Mouse (Mus musculus): ENCODE data around the gene Msi2.

The Msi2 gene

GRCm38 (mm10) chr11:88683026-88683770 is 35.1 kb downstream of the Msi2 start:
- DNase-seq (ENCODE audit: extremely low read depth, insufficient read length, low spot score), result no peak

- DNase-seq (ENCODE audit: extremely low read depth, insufficient read length, low spot score), result no peak
Observed at GRCm38 (mm10) chr11:88677350-88677749, 41.0 kb downstream of the Msi2 start.

DNA sequence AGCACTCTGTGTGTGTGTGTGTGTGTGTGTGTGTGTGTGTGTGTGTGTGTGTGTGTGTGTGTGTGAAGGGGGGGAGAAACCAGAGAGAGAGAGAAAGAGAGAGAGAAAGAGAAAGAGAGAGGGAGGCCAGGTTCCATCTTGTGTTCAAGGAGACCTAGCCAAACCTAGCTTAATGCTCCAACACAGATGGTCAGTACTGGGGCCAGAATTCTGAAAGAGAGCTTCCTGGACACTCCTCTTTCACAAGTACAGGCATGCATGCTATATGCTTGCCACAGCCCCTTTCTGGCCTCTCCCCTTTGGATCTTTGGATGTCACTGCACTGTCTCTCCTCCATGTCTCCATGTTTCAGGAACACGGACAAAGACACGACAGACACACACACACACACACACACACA is 41.7 kb downstream of the Msi2 start:
- no peak for DNase-seq (ENCODE audit: extremely low read depth, insufficient read length, low spot score)

DNA sequence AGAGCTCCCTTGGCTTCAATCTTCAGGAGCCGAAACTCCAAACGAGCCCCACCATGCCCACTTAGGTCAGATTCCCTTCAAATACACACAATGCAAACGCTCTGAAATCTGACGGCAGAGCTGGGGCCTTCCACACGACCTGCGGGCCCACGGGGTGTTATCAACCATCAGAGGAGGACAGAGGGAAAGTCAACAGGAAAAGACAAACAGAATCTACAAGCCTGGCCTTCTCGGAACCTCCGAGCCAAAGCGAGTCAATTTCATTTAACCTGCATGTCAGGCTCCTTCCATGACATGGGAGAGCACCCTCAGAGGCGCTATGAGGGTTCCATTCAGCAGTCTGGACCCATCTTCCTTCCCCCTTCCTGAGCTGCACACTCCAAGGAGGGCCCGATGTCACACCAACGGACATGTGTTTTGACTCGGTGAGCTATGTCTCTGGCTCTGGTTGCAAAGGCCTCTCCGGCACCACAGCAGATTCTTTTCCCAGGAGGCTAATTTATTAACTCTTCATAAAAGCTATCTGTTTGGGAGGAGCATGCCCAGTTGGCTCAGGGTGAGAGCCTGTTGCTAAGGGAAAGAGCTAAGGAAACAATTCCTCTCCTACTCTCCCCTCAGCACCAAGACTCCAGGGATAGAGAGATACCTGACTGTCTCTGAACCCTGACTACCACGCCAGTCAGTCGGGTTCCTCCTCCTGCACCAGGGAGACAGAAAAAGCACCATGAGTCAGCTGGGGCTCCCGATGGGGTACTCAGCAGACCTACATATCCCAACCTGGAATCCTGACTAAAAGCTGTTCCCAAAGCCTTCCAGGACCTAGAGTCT is 42.6 kb downstream of the Msi2 start:
- DNase-seq (ENCODE audit: extremely low read depth, insufficient read length, low spot score), result no peak

GRCm38 (mm10) chr11:88674075-88674474 is 44.2 kb downstream of the Msi2 start:
- DNase-seq (ENCODE audit: extremely low read depth, insufficient read length, low spot score), result no peak

DNA sequence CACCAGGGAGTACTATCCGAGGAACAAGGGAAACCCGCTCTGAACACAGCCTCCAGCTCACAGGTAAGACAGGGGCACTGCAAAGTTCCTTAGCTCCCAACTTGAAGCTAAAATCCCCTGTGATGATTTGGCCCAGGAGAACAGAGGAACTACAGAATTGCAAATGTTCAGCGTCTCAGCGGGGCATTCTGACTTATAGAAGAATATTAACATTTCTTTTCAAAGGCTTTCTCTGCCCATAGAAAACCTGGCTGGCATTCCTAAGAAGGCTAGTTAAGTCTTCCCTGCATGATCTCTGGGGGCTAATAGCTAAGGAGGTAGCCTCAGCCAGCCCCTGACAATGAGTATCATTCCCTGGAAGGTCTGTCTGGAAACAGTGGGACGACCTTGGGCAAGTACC is 47.4 kb downstream of the Msi2 start:
- DNase-seq (ENCODE audit: extremely low read depth, insufficient read length, low spot score), result no peak

DNA sequence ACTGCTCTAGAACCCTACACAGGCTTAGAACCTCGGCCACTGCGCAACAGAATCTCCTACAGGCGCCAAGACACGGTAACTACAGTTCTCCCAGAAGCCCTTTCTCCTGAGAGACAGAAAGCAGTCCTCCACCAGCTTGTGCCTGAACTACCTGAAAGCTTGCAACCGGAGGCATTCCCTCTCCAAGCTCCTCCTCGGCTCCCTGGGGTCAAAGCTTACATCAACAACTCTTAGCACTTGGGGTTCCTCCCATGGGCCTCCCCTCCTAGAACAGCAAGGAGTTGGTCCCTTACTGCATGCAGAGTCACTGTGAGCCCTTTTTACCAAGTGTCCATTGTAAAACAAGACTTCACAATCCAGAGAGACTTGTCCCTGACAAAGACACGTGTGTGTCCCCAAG is 49.2 kb downstream of the Msi2 start:
- no peak for DNase-seq (ENCODE audit: extremely low read depth, insufficient read length, low spot score)

- no peak for DNase-seq (ENCODE audit: extremely low read depth, insufficient read length, low spot score)
Observed at GRCm38 (mm10) chr11:88668345-88668744, 50.0 kb downstream of the Msi2 start.

GRCm38 (mm10) chr11:88665799-88666198 is 52.5 kb downstream of the Msi2 start:
- no peak for DNase-seq (ENCODE audit: extremely low read depth, insufficient read length, low spot score)

DNA sequence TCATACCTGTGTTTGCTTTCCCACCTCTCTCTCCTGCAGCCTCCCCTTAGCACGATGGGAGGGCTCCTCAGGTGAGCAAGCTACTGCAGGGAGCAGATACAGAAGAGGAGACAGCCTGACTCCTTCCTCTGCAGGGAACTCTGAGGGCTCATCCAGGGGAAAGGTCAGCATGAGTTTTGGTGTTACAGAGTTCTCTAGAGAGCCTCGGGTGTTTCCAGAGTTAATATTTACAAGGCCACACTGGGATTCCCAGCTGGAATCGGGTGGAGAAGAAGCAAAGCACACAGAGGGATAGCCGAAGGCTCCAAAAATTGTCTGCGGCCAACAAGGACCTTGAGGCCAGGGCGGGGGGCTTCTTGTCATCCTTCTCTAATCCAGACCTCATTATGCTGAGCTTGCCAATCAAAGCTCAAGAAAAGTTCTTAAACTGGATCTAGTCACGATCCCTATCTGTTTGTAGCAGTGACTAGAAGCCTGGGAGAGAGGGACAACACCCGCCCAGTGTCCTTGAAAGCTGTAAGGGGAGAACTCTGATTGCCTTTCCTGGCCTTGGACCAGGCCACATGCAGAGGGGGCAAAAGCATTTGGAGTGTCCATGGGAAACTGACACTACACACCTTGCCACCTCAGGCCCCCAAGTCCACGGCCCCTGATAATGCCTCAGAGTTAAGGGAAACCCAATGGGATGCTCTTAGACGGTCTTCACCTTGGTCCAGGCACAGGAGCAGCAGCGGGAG is 56.7 kb downstream of the Msi2 start:
- DNase-seq (ENCODE audit: extremely low read depth, insufficient read length, low spot score), result no peak

GRCm38 (mm10) chr11:88660404-88660803 is 57.9 kb downstream of the Msi2 start:
- DNase-seq (ENCODE audit: extremely low read depth, insufficient read length, low spot score), result no peak

GRCm38 (mm10) chr11:88658926-88659325 is 59.4 kb downstream of the Msi2 start:
- DNase-seq (ENCODE audit: extremely low read depth, insufficient read length, low spot score), result no peak

GRCm38 (mm10) chr11:88655786-88656185 is 62.5 kb downstream of the Msi2 start:
- no peak for DNase-seq (ENCODE audit: extremely low read depth, insufficient read length, low spot score)

DNA sequence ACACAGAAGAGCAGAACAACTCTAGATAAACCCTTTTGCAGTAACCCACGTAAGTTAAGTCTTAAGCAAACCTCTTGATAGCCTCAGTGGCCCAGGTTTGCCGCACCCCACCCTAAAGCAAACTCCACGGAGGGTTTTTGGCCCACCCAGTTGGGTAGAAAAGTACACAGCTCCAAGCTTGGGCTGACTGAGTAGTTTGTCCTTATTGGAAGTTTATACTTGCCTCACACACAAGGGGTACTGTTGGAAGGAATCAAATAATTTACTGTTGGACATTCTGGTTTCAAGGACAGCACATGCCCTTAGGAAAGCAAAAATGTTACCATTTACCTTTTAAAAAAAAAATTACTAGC is 63.1 kb downstream of the Msi2 start:
- no peak for DNase-seq (ENCODE audit: extremely low read depth, insufficient read length, low spot score)

DNA sequence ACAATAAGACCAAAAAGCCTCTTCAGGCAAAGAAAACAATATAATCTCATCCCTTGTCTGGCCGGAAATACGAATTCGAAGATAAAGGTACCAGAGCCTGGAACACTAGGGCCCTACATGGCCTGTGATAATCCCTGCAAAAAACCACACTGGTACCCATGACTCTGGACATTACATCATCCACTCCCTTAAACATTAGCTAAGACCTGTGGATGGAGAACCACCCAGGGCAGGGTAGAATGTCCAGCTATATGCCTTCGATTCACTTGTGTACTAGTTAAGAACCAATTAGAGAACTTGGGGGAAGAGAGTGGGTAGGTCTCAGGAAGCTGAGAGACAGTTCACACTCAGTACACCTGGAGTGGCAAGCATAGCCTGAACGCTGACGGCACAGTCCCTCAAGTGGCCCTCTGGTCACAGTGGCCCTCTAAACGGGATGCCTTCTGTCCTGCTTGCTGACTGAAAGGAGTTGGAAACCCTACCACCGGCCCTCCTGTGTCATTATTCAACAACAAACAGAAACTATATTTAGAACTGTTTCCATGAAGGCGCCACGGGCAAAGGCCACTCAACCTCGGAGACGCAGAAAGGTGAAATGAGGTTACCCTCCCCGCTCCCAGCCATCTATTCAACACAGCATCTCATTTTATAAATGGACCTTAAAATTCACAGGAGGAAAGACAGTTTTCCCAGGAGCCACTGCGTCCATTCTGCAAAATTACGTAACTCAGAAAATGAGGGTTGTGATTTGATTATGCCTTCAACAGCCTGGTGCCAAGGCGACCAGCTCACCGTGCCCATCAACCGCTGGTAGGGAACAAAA is 63.7 kb downstream of the Msi2 start:
- DNase-seq (ENCODE audit: extremely low read depth, insufficient read length, low spot score), result no peak

DNA sequence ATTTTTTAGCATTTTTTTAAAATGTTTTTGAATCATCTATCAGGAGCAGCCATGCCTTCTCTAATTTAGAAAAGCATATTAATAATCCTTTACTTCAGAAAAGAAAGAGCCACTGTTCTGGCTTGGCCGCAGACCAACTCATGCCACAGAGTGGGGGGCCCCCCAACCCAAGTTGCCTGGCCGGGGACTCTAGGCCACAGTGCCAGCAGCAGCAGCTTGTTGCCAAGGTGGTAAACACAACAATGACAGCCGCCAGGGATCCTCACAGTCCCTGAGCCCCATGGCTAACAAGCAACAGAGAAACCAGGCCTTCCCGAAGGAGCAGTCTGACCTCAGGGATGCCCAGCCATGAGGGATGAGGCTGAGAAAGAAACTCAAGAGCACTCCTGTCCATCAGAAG is 68.0 kb downstream of the Msi2 start:
- DNase-seq (ENCODE audit: extremely low read depth, insufficient read length, low spot score), result no peak

GRCm38 (mm10) chr11:88649009-88649408 is 69.3 kb downstream of the Msi2 start:
- DNase-seq (ENCODE audit: extremely low read depth, insufficient read length, low spot score), result no peak

- no peak for DNase-seq (ENCODE audit: extremely low read depth, insufficient read length, low spot score)
Observed at GRCm38 (mm10) chr11:88648407-88648806, 69.9 kb downstream of the Msi2 start.

GRCm38 (mm10) chr11:88646493-88646892 is 71.8 kb downstream of the Msi2 start:
- no peak for DNase-seq (ENCODE audit: extremely low read depth, insufficient read length, low spot score)

DNA sequence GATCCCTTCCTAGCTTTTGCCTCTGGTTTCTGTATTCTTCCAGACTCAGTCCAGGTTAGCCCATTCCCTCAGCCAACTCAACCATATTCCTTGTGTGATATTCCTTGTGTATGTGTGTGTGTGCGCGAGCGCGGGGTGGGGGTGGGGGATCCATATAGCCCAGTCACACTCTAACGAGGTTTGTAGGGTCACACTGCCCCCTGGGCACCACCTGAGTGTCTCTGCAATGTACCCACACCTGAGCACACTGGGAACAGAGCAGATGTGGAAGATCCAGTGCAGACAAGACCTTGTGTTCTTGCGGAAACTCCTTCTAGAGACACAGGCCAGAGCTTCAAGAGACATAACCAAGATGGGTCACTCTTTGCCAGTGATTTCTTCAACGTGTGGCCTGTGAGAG is 72.5 kb downstream of the Msi2 start:
- no peak for DNase-seq (ENCODE audit: extremely low read depth, insufficient read length, low spot score)

DNA sequence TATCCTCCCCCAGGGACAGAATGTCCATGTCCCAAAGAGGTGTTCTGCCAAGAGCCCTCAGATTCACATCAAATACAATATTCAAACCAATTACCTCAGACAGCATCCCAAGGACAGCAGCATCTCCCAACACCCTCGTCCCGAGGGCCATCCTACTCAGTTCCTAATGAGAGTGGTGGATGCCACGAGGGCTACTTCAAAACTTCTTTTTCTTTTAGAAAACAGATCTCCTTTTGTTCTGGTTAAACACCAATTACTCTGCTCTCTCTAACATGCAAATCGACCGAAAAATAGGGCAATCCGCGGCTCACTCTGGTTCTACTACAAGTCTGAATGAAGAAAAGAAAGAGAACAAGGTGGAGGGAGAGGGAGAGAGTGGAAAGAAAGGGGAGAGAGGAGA is 73.6 kb downstream of the Msi2 start:
- no peak for DNase-seq (ENCODE audit: extremely low read depth, insufficient read length, low spot score)
